Mouse (Mus musculus): ENCODE results near the gene Rtl10. TPM values are rescaled to one million over a fixed set of nuclear protein-coding genes. Genes with fewer than 3 reads are reported as not detected.

Rtl10 gene
- polyA plus RNA-seq, 1 experiment from 2014 or later = 2.5 TPM

DNA sequence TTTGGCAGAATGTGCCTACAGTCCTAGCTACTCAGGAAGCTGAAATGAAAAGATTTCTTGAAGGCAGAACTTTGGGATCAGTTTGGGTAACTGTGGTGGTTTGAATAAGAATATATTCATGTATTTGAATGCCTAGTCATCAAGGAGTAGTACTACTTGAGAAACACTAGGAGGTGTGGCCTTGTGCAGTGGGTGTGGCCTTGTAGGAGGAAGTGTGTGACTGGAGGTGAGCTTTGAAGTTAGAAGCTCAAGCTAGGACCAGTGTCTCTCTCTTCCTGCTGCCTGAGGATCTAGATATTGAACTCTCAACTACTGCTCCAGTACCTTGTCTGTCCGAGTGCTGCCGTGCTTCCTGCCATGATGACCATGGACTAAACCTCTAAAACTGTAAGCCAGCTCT, 12.6 kb upstream of the Rtl10 start:
- Histone ChIP-seq H3K4me1 (0 out of 2 replicates have a peak, but pooled peaks cover 8% of the 10 kb centered on the region), H3K27ac (no peak overlapping the region), H3K27me3 (ENCODE audit: low read depth, poor library complexity, severe bottlenecking) (no peaks in the 10 kb centered on the region), H3K36me3 (no peaks in the 10 kb centered on the region), H3K4me3 (no peak overlapping the region), H3K9me3 (replicated peaks) (no peaks in the 10 kb centered on the region)
- DNase-seq (ENCODE audit: low spot score) = no peak
- WGBS = 90% methylated on average over 2 of the region's 2 CpGs

DNA sequence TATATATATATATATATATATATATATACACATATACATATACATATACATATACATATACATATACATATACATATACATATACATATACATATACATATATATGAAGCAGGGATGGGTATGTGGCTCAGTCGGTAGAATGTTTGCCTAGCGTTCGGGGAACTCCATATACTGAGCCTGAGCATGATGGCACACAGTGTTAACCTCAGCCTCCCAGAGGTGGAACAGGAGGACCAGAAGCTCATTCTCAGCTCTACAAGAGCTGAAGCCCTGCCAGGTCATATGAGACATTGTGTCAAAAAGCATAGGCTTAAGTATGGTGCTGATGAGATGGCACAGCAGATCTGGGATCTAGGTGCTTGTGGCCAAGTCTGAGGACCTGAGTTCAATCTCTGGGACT, 8.4 kb upstream of the Rtl10 start:
- H3K27me3 ChIP-seq (ENCODE audit: low read depth, poor library complexity, severe bottlenecking) = no peaks in the 10 kb centered on the region
- WGBS = 98% methylated on average over 3 of the region's 3 CpGs

DNA sequence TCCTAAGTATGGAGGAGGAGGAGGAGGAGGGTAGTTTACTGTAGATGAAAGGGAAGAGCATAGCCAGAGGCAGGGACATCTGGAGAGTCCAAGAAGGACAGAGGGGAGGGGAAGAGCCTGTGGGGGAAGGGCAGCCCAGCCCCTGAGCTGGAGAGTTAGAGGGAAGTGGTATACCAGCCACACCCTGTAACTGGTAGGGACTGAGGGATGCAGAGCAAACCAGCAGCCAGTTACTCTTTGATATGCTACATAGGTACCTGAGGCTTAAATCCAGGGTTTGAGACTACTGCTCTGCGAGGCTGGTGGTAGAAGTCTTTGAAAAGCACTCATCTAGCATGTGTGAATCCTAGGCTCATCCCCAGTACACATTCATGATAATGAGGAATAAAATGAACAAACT, 7.8 kb upstream of the Rtl10 start:
- no peak for DNase-seq (ENCODE audit: low spot score)
- Histone ChIP-seq H3K4me3 (no peak overlapping the region), H3K27ac (no peak overlapping the region), H3K36me3 (no peaks in the 10 kb centered on the region), H3K27me3 (ENCODE audit: low read depth, poor library complexity, severe bottlenecking) (no peaks in the 10 kb centered on the region), H3K9me3 (replicated peaks) (no peaks in the 10 kb centered on the region), H3K4me1 (no peaks in the 10 kb centered on the region)
- 53% methylated on average over 1 of the region's 1 CpGs for WGBS

More for the DNA sequence above, 8.4 kb upstream of the Rtl10 start:
- Histone ChIP-seq H3K9me3 (replicated peaks) (no peaks in the 10 kb centered on the region), H3K4me1 (no peaks in the 10 kb centered on the region), H3K4me3 (no peak overlapping the region), H3K36me3 (no peaks in the 10 kb centered on the region), H3K27ac (no peak overlapping the region)
- no peak for DNase-seq (ENCODE audit: low spot score)

DNA sequence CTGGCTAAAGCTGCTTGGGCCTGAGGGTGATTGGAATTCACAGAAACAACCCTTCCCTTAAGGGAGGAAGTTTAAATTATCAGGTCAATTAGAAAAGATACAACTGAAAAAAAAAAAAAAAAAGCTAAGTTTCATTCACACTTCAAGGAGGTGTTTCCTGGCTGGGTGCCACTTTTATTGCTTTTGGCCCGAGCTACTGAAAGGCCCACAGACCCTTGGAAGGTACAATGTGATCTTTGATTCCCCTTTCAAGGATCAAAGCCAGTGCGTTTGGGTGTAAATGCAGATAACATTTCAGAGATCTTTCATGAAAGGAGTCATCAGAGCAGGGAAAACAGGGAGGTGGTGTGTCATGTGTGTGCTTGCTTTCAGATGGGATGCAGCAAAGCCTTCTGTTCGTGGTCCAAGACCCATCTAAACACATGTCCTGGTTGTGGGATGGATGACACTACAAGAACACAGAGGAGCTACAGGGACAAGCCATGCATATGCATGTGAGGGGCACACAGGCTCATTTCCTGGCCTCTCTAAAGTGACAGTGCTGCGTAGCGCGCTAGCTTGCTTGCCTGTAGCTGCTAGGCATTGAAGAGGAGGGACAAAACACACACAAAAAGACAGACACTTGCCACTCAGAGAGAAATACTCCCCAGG, 711 bp upstream of the Rtl10 start:
- WGBS = 11% methylated on average over 6 of the region's 6 CpGs
- peak overlapping the region; percentile 89 for H3K27ac ChIP-seq
- H3K4me1 ChIP-seq = peaks cover 23% of the 10 kb centered on the region
- H3K4me3 ChIP-seq = peak overlapping the region; percentile 83
- DNase-seq (ENCODE audit: low spot score) = no peak
- H3K27me3 ChIP-seq (ENCODE audit: low read depth, poor library complexity, severe bottlenecking) = no peaks in the 10 kb centered on the region
- peaks cover 28% of the 10 kb centered on the region for H3K36me3 ChIP-seq
- H3K9me3 ChIP-seq (replicated peaks) = no peaks in the 10 kb centered on the region

DNA sequence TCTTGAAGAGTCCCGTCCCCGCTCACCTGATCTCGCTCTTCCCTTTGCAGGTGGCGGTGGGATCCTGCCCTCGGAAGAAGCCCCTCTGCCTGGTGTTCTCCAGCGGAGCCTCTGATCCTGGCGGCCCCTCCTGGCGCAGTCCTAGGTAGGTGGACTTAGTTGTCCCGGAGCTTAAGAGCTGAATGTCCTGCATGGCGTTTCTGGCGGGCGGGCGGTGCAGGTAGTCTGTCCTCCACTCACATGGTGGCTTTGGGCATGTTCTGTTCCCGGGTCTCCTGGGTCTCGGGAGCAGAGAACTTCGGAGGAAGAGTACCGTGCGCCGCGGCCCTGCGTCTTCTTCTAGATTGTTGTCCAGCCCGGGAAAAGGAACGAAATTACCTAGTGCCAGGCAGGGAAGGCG, 295 bp downstream of the Rtl10 start:
- Histone ChIP-seq H3K4me3 (peak overlapping the region; percentile 83), H3K9me3 (replicated peaks) (no peaks in the 10 kb centered on the region), H3K36me3 (peaks cover 38% of the 10 kb centered on the region), H3K27me3 (ENCODE audit: low read depth, poor library complexity, severe bottlenecking) (no peaks in the 10 kb centered on the region), H3K4me1 (peaks cover 23% of the 10 kb centered on the region), H3K27ac (peak overlapping the region; percentile 89)
- DNase-seq (ENCODE audit: low spot score) = no peak
- under 1% methylated on average over 24 of the region's 24 CpGs for whole genome bisulfite sequencing

DNA sequence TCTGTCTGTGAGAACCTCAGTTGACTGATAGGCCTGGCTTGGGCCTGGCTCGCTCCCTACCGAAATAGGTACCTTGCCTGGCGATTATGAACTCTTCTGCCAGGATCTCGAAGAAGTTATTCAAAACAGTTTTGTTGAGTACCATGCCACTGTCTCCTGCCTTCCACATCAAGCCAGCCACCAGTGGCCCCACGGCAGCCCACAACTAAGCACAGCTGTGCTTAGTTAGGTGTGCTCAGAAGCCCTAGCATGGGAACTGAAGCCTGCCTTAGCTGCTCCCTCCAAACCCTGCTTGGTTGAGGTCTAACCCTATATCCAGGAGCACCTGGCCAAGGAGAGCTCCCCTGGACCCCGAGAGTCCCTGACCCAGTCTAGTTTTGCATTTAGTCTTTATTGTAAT, 2.8 kb downstream of the Rtl10 start:
- Histone ChIP-seq H3K27ac (no peak overlapping the region), H3K4me1 (peaks cover 23% of the 10 kb centered on the region), H3K27me3 (ENCODE audit: low read depth, poor library complexity, severe bottlenecking) (no peaks in the 10 kb centered on the region), H3K4me3 (no peak overlapping the region), H3K9me3 (replicated peaks) (no peaks in the 10 kb centered on the region), H3K36me3 (peaks cover 44% of the 10 kb centered on the region)
- DNase-seq (ENCODE audit: low spot score) = no peak
- 95% methylated on average over 6 of the region's 6 CpGs for WGBS

DNA sequence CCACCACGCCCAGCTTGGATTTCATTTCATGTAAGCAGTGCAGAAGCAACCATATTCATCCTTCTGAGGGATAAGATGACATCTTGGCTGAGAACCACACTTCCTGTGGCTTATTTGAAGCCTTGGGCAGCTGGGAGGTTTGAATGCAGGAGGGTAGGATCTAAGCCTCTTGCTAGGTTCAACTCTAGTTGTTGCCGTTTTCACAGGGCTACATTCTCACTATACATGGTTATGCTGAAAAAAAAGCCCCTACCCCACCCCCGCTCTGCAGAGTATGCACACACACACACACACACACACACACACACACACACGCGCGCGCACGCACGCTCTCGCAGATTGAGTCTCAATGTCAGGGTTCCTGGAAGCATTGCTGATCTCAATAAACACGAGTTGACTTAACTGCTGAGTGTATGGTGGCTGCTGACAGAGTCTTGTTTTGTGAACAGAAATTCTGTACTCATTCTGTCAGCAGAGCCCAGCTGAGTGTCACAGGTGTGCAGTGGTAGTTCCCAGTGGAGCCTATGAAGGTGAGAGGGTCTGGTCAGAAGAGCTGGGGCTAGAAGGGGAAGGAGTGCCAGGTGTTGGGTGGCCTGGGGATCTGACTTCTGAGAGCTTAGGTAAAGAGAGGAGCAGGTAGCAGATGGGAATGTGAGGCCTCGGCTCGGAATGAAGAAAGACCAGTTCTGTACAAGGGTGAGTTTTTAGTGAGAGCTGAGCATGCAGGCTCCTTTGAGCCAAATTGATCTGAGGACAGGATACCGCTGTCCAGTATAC, 5.1 kb downstream of the Rtl10 start:
- H3K27ac ChIP-seq = no peak overlapping the region
- DNase-seq (ENCODE audit: low spot score) = no peak
- no peaks in the 10 kb centered on the region for H3K9me3 ChIP-seq (replicated peaks)
- no peak overlapping the region for H3K4me3 ChIP-seq
- H3K27me3 ChIP-seq (ENCODE audit: low read depth, poor library complexity, severe bottlenecking) = peaks cover 10% of the 10 kb centered on the region; the same call in 1 of the 2 replicates
- H3K4me1 ChIP-seq = peaks cover 27% of the 10 kb centered on the region
- WGBS = 90% methylated on average over 14 of the region's 14 CpGs
- H3K36me3 ChIP-seq = peaks cover 44% of the 10 kb centered on the region

DNA sequence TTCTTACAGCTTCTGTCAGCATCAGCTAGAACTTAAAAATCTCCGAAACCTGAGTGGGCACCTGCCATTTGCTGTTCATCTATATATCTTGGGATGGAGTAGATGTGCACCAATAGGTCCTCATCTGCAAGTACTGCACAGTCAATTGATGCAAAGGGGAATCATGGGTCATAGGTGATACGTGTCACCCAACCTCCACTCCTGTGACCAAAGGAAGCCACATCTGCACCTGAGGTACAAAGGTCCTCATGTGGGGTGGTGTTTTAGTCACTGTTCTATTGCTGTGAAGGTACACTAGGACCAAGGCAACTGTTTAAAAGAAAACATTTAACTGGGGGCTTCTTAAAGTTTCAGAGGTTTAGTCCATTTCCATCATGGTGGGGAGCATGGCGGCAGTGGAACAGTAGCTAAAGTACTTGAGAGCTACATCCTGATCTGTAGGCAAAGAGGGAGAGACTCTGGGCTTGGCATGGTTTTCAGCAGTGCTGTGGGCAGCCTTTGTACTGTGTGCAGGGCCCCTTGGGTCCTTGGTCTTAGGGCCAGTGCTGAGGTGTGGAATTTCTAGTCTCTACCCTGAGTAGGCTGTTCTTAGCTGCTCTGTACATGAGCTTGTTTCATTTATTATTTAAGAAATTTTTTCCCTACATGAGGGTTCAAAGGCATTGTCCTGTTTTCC, 8.0 kb downstream of the Rtl10 start:
- DNase-seq (ENCODE audit: low spot score) = no peak
- peaks cover 28% of the 10 kb centered on the region for H3K36me3 ChIP-seq
- H3K27me3 ChIP-seq (ENCODE audit: low read depth, poor library complexity, severe bottlenecking) = peaks cover 19% of the 10 kb centered on the region; the same call in 1 of the 2 replicates
- H3K4me3 ChIP-seq = no peak overlapping the region
- H3K27ac ChIP-seq = no peak overlapping the region
- WGBS = 93% methylated on average over 3 of the region's 3 CpGs
- peaks cover 23% of the 10 kb centered on the region for H3K4me1 ChIP-seq
- no peaks in the 10 kb centered on the region for H3K9me3 ChIP-seq (replicated peaks)

DNA sequence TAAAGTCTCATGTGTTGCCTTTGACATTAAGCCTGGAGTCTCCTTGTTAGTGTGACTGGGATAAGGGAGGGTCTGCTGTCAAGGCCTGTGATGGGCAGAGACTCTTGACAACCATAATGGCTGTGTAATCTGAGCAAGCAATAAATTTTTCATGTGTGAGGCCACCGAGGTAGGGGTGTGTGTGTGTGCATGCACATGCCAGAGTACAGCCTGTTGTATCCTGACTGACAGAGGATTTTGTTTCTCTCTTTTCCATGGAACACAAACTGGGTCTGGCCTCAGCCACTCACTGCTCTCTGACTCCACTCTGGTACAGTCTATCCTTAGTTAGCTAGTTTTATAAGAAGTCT, 8.5 kb downstream of the Rtl10 start:
- 55% methylated on average over 1 of the region's 1 CpGs for WGBS
- H3K36me3 ChIP-seq = peaks cover 23% of the 10 kb centered on the region

DNA sequence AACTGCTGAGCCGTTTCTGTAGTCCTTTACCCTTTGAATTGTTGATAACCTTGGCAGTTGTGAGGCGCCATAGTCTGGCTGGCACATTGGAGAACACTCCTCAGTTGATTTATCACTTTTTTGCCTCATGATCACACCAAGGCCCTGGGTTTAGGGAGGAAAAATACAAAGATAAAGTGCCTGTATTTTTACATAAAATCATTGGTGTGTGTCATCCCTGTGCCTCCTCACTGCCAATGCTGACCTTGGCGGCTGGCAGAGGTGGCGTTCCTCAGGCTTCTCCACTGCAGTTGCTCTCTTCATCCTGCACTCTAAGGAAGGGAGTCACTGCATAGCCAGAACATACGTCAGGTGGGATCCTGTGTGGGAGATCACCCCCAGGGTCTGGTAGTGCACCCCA, 13.0 kb downstream of the Rtl10 start:
- Histone ChIP-seq H3K27me3 (ENCODE audit: low read depth, poor library complexity, severe bottlenecking) (peaks cover 19% of the 10 kb centered on the region; the same call in 1 of the 2 replicates), H3K27ac (0 out of 2 replicates have a peak overlapping the region, but pooled peaks have one; percentile 20), H3K4me3 (no peak overlapping the region), H3K4me1 (peaks cover 23% of the 10 kb centered on the region), H3K9me3 (replicated peaks) (no peaks in the 10 kb centered on the region), H3K36me3 (no peaks in the 10 kb centered on the region)
- no peak for DNase-seq (ENCODE audit: low spot score)
- 90% methylated on average over 5 of the region's 5 CpGs for WGBS

More for the DNA sequence above, 8.5 kb downstream of the Rtl10 start:
- Histone ChIP-seq H3K27me3 (ENCODE audit: low read depth, poor library complexity, severe bottlenecking) (peaks cover 19% of the 10 kb centered on the region; the same call in 1 of the 2 replicates), H3K4me1 (peaks cover 23% of the 10 kb centered on the region), H3K9me3 (replicated peaks) (no peaks in the 10 kb centered on the region), H3K4me3 (no peak overlapping the region), H3K27ac (no peak overlapping the region)
- no peak for DNase-seq (ENCODE audit: low spot score)

DNA sequence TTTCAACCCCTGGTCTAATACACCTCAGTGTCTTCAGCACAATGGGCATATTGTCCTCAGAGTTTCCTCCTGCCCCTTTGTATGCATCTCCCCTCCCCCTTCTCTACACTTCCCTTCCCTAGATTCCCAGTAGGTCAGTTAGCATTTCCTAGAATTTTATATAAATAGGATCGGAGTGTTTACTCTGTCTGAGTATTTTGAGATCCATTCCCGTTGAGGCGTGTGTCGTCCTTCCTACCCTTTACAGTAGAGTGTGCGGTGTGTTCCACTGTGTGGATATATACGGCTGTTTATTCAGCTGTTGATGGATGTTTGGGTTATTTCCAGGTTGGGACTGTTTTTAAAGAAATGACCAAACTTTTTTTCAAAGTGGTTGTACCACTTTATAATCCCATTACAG, 14.8 kb downstream of the Rtl10 start:
- Histone ChIP-seq H3K27me3 (ENCODE audit: low read depth, poor library complexity, severe bottlenecking) (peaks cover 10% of the 10 kb centered on the region; the same call in 1 of the 2 replicates), H3K9me3 (replicated peaks) (no peaks in the 10 kb centered on the region), H3K4me1 (peaks cover 13% of the 10 kb centered on the region), H3K36me3 (no peaks in the 10 kb centered on the region), H3K4me3 (no peak overlapping the region), H3K27ac (no peak overlapping the region)
- WGBS = 84% methylated on average over 6 of the region's 6 CpGs
- DNase-seq (ENCODE audit: low spot score) = no peak

DNA sequence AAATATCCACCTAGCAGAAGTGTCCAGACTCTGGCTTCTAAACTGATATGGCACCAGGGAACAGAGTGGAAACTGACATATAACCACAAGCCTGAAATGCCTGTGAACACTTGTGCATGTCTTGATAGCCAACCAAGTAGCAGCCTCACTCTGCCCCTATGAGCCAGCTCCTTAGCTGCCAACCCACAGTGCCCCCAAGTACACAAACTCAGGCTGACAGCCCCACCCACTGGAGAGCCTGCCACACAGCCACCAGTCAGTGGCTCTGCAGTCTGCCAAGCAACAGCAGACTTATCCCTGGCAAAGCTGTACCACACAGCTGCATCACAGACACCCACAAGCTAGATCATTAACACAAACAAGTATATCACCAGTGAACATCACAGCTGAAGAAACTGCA, 19.4 kb downstream of the Rtl10 start:
- no peak overlapping the region for H3K27ac ChIP-seq
- DNase-seq (ENCODE audit: low spot score) = no peak
- H3K9me3 ChIP-seq (replicated peaks) = no peaks in the 10 kb centered on the region
- no peaks in the 10 kb centered on the region for H3K36me3 ChIP-seq
- no peaks in the 10 kb centered on the region for H3K27me3 ChIP-seq (ENCODE audit: low read depth, poor library complexity, severe bottlenecking)
- no peaks in the 10 kb centered on the region for H3K4me1 ChIP-seq
- no peak overlapping the region for H3K4me3 ChIP-seq
